ENCODE assay signal across 16 mouse cellular contexts in the genomic region with DNA sequence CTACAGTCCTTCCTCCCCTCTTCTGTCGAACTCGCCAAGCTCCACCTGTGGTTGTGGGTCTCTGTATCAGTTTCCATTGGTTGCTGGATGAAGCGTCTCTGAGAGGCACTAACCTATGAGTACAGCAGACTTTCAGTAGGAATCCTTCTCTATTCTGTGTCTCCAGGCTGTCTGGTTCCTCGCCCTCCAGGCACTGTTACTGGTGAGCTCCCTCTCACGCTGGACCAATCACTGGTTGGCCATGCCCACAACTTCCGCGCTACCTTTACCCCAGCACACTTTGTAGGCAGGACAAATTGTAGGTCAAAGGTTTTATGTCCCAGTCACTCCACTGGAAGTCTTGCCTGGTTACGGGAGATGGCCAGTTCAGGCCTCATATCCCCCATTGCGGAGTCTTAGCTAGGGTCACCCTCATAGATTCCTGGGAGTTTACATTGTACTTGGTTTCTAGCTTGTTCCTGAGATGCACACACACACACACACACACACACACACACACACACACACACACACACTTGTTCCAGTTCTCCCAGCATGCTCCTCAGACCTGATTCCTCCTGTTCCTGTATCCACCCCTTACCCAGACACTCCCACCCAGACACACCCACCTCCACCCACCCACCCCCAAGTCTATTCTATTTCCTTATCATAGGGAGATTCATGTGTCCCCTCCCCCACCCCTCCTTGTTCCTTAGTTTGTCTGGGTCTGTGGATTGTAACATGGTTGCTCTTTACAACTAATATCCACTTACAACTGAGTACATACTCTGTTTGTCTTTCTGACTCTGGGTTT. TPM values are rescaled to one million over a fixed set of nuclear protein-coding genes. Genes with fewer than 3 reads are reported as not detected.
DNase-seq lines count a peak whose midpoint lies in the region; ATAC-seq and TF ChIP-seq lines count a peak whose summit lies in the region.
"Had no signal": no experiment of that assay in that cellular context is flagged by ENCODE, and none has a peak within 500 bp of the region (broad histone marks: within the 10 kb centered on the region; RNA-seq: fewer than 3 reads in every experiment).

No protein-coding gene starts in this region.

- peak; percentile 74 for DNase-seq in ES-CJ7 (ENCODE audit: low read depth, low spot score)
- DNase-seq in kidney, postnatal 10 days: peak; percentile 57
- DNase-seq in spleen, postnatal 4 days (ENCODE audit: low spot score in 2 of 2): no peak
- no peak for DNase-seq in forebrain, embryonic 10.5 days (ENCODE audit: extremely low spot score, low spot score)
- DNase-seq in left cerebral cortex, postnatal 10 days (ENCODE audit: extremely low spot score in 1 of 2, low spot score in 2 of 2): no peak
- DNase-seq: cerebellum, postnatal 10 days; heart, adult 2 months; heart, postnatal 14 days; layer of hippocampus, postnatal 36 days had no signal

- H3K27ac ChIP-seq in bone marrow macrophage, adult 2 months (ENCODE audit: insufficient read depth, low read depth, low read length): peak overlapping the region; percentile 18
- H3K27ac ChIP-seq in liver, embryonic 16.5 days (ENCODE audit: low read length): peak overlapping the region; percentile 45; the same call in 1 of the 2 replicates
- H3K27ac ChIP-seq in forebrain, embryonic 10.5 days: no peak overlapping the region
- H3K27ac ChIP-seq: heart, adult 2 months; limb, embryonic 15.5 days; neural tube, embryonic 15.5 days had no signal

- no peaks in the 10 kb centered on the region for H3K9me3 ChIP-seq in liver, embryonic 16.5 days (replicated peaks; ENCODE audit: control insufficient read depth, low read length)
- no peaks in the 10 kb centered on the region for H3K9me3 ChIP-seq in forebrain, embryonic 10.5 days
- H3K9me3 ChIP-seq: limb, embryonic 15.5 days; neural tube, embryonic 15.5 days had no signal

- TF ChIP-seq CTCF in bone marrow macrophage, adult 2 months (IDR thresholded peaks at IDR 0.05; ENCODE audit: low read depth, low read length): no peak

- H3K9ac ChIP-seq in liver, embryonic 16.5 days (ENCODE audit: low read depth, low read length): no peak overlapping the region
- H3K9ac ChIP-seq: limb, embryonic 15.5 days; neural tube, embryonic 15.5 days had no signal

- no peaks in the 10 kb centered on the region for H3K36me3 ChIP-seq in liver, embryonic 16.5 days (ENCODE audit: control insufficient read depth, insufficient read depth)
- H3K36me3 ChIP-seq in forebrain, embryonic 10.5 days (replicated peaks): no peaks in the 10 kb centered on the region
- H3K36me3 ChIP-seq: limb, embryonic 15.5 days; neural tube, embryonic 15.5 days had no signal

- peak overlapping the region; percentile 10; the same call in 1 of the 2 replicates for H3K4me2 ChIP-seq in liver, embryonic 16.5 days (ENCODE audit: low read depth, low read length)
- H3K4me2 ChIP-seq: limb, embryonic 15.5 days; neural tube, embryonic 15.5 days had no signal

- no peak overlapping the region for H3K4me3 ChIP-seq in bone marrow macrophage, adult 2 months (ENCODE audit: insufficient read depth, low read length)
- H3K4me3 ChIP-seq in liver, embryonic 16.5 days (ENCODE audit: low read depth, low read length): no peak overlapping the region
- no peak overlapping the region for H3K4me3 ChIP-seq in forebrain, embryonic 10.5 days
- H3K4me3 ChIP-seq: heart, adult 2 months; limb, embryonic 15.5 days; neural tube, embryonic 15.5 days had no signal

- no peak for TF ChIP-seq POLR2A in bone marrow macrophage, adult 2 months (IDR thresholded peaks at IDR 0.05; ENCODE audit: borderline replicate concordance, low read depth, low read length)

- peaks cover 60% of the 10 kb centered on the region for H3K4me1 ChIP-seq in bone marrow macrophage, adult 2 months (ENCODE audit: control insufficient read depth, insufficient read depth, low read length)
- peaks cover 3% of the 10 kb centered on the region for H3K4me1 ChIP-seq in liver, embryonic 16.5 days (ENCODE audit: control insufficient read depth, low read depth, low read length)
- peaks cover 61% of the 10 kb centered on the region for H3K4me1 ChIP-seq in forebrain, embryonic 10.5 days

- WGBS in liver, embryonic 16.5 days (ENCODE audit: insufficient replicate concordance): 43% methylated on average over 9 of the region's 9 CpGs
- 61% methylated on average over 9 of the region's 9 CpGs for WGBS in forebrain, embryonic 10.5 days

- peak; percentile 81 for ATAC-seq in liver, embryonic 16.5 days (ENCODE audit: low read depth)

- intact Hi-C loops in left cerebral cortex, postnatal 10 days (cut with DNase I): no loop called here

- H3K27me3 ChIP-seq in liver, embryonic 16.5 days (ENCODE audit: control insufficient read depth, insufficient read depth, low read depth, low read length): peaks cover 38% of the 10 kb centered on the region
- peaks cover 53% of the 10 kb centered on the region for H3K27me3 ChIP-seq in forebrain, embryonic 10.5 days (ENCODE audit: poor library complexity, severe bottlenecking)

RNA-seq across cellular contexts. Expression of a gene that starts 2.3 kb away (rescaled TPM):
- polyA plus RNA-seq in bone marrow macrophage, adult 2 months (2012; ENCODE audit: insufficient read depth, insufficient read length, missing spikeins): 1,260 and 1,371 TPM in 2 replicates
- 23.1 and 27.4 TPM in 2 replicates for polyA plus RNA-seq in liver, embryonic 16.5 days (2015; fragmentation: Nextera tagmentation; extraction: Ambion mirVana)
- 36.6 and 40.0 TPM in 2 replicates for polyA plus RNA-seq in forebrain, embryonic 10.5 days (2016; fragmentation: Nextera tagmentation; extraction: Ambion mirVana)
- total RNA-seq in left cerebral cortex, postnatal 10 days (2021): 10 to 100 TPM; 63.8 to 79.4 TPM

RNA-seq across cellular contexts. Expression of a gene that starts 19.3 kb away (rescaled TPM):
- 27.1 and 27.6 TPM in 2 replicates for polyA plus RNA-seq in bone marrow macrophage, adult 2 months (2012; ENCODE audit: insufficient read depth, insufficient read length, missing spikeins)
- polyA plus RNA-seq in liver, embryonic 16.5 days (2015; fragmentation: Nextera tagmentation; extraction: Ambion mirVana): 36.8 and 38.2 TPM in 2 replicates
- polyA plus RNA-seq in forebrain, embryonic 10.5 days (2016; fragmentation: Nextera tagmentation; extraction: Ambion mirVana): 78.3 and 84.6 TPM in 2 replicates
- total RNA-seq in left cerebral cortex, postnatal 10 days (2021): 10 to 100 TPM; 41.4 to 45.9 TPM

RNA-seq across cellular contexts. Expression of a gene that starts 26.6 kb away (rescaled TPM):
- 21.0 and 25.4 TPM in 2 replicates for polyA plus RNA-seq in bone marrow macrophage, adult 2 months (2012; ENCODE audit: insufficient read depth, insufficient read length, missing spikeins)
- 1.7 and 2.5 TPM in 2 replicates for polyA plus RNA-seq in liver, embryonic 16.5 days (2015; fragmentation: Nextera tagmentation; extraction: Ambion mirVana)
- polyA plus RNA-seq in forebrain, embryonic 10.5 days (2016; fragmentation: Nextera tagmentation; extraction: Ambion mirVana): 3.9 and 4.5 TPM in 2 replicates
- 1 to 10 TPM; 5.4 to 6.7 TPM for total RNA-seq in left cerebral cortex, postnatal 10 days (2021)

RNA-seq across cellular contexts. Expression of a gene that starts 27.2 kb away (rescaled TPM):
- polyA plus RNA-seq in bone marrow macrophage, adult 2 months (2012; ENCODE audit: insufficient read depth, insufficient read length, missing spikeins): 632 and 760 TPM in 2 replicates
- polyA plus RNA-seq in liver, embryonic 16.5 days (2015; fragmentation: Nextera tagmentation; extraction: Ambion mirVana): 90.7 and 92.5 TPM in 2 replicates
- 77.8 and 80.4 TPM in 2 replicates for polyA plus RNA-seq in forebrain, embryonic 10.5 days (2016; fragmentation: Nextera tagmentation; extraction: Ambion mirVana)
- total RNA-seq in left cerebral cortex, postnatal 10 days (2021): 10 to 100 TPM; 77.5 to 78.8 TPM

RNA-seq across cellular contexts. Expression of a gene that starts 31.5 kb away (rescaled TPM):
- 1.4 TPM in 1 of 2 replicates, not detected in the other for polyA plus RNA-seq in bone marrow macrophage, adult 2 months (2012; ENCODE audit: insufficient read depth, insufficient read length, missing spikeins)
- polyA plus RNA-seq in liver, embryonic 16.5 days (2015; fragmentation: Nextera tagmentation; extraction: Ambion mirVana): not detected in 2 replicates
- 0.19 TPM in 1 of 2 replicates, not detected in the other for polyA plus RNA-seq in forebrain, embryonic 10.5 days (2016; fragmentation: Nextera tagmentation; extraction: Ambion mirVana)
- total RNA-seq in left cerebral cortex, postnatal 10 days (2021): under 1 TPM in 1 of 2 experiments, not detected in 1; 0.58 TPM
- total RNA-seq: layer of hippocampus, postnatal 36 days; megakaryocyte, adult 5-6 weeks had no signal
- polyA plus RNA-seq: forebrain, embryonic 11.5 days; intestine, embryonic 14.5 days; limb, embryonic 15.5 days; neural tube, embryonic 15.5 days had no signal

Comparison
In these comparisons a context has a peak if more than half of its experiments do, and no peak if none do; other contexts are left out.
1. DNase-seq: peak in ES-CJ7 (single experiment) and kidney, postnatal 10 days (single experiment); none in spleen, postnatal 4 days (0 of 2), forebrain, embryonic 10.5 days (single experiment) and left cerebral cortex, postnatal 10 days (0 of 2).
2. RNA of a gene that starts 2.3 kb away (polyA plus RNA-seq): 1,260 to 1,371 TPM in bone marrow macrophage, adult 2 months; 36.6 to 40.0 TPM in forebrain, embryonic 10.5 days and 23.1 to 27.4 TPM in liver, embryonic 16.5 days; every median in the first group is over 10 times any median in the second.